Mouse (Mus musculus) hematopoietic stem cell, adult 5-6 weeks (primary cell): Measurements from ENCODE around the gene Fubp1. TPM values are rescaled to one million over a fixed set of nuclear protein-coding genes. Genes with fewer than 3 reads are reported as not detected.

Source experiments
- ATAC-seq, 2 experiments: fragments of 125-278 bp in 1 of 2; replicated peaks in 1 of 2; 2 replicates each; pipeline ENCODE4 v1.8.0; 2016 to 2017; ENCODE audit warnings: inconsistent platforms in 2 of 2, mild to moderate bottlenecking in 2 of 2, moderate number of reproducible peaks in 2 of 2, low read depth in 1 of 2, moderate TSS enrichment in 1 of 2; ENCODE audit not compliant: low FRiP score in 2 of 2, poor library complexity in 2 of 2, severe bottlenecking in 2 of 2, insufficient read depth in 1 of 2, low TSS enrichment in 1 of 2
- total RNA-seq: library from RNA; stranded (forward); fragments of 172-1452, 232-1000 nt; gene quantifications from 2 replicates; pipeline ENCODE4 v1.2.3, GENCODE M21; 2017

The Fubp1 gene
- total RNA-seq, 1 experiment from 2014 or later: 297 TPM

DNA sequence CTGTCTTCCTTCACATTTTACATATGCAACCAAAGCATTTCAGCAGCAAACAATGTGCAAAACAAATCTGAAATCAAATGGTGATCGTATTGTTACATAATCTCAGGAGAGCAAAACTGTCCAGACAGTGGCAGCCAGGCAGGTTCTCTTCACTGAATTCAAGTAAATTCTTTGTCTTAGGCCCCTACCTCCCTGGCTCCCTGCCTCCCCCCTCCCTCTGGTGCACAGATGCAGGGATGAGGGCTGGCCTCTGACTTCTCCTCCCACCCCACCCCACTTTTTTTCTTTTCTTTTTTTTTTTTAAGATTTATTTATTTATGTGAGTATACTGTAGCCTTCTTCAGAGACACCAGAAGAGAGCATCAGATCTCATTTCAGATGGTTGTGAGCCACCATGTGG, 50.1 kb downstream of the Fubp1 start:
- no peak for ATAC-seq

- ATAC-seq: peak in 1 of 2 experiments; percentile 27; a peak in 1 of 4 replicates
These were observed 51.2 kb downstream of the Fubp1 start for GRCm38 (mm10) chr3:152261436-152261835.

DNA sequence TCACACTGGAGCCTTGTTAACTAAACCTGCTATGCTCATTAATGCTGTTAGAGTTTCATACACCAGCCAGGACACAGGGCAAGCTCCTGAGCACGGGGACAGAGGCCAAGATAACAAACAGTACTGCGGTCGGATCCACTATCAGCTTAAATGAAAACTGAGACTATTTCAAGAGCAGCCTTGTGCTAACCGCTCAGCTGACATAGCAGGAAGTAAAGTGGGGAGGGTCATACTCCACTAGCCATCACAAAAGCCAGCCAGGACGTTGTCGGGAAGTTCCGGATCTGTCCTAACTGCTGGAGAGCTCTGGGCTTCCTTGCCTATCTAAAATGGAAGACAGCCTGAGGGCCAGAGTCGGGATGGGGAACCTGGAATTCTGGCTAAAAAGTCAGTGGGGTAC, 51.7 kb downstream of the Fubp1 start:
- peak in 1 of 2 experiments; percentile 35; a peak in 1 of 4 replicates for ATAC-seq

DNA sequence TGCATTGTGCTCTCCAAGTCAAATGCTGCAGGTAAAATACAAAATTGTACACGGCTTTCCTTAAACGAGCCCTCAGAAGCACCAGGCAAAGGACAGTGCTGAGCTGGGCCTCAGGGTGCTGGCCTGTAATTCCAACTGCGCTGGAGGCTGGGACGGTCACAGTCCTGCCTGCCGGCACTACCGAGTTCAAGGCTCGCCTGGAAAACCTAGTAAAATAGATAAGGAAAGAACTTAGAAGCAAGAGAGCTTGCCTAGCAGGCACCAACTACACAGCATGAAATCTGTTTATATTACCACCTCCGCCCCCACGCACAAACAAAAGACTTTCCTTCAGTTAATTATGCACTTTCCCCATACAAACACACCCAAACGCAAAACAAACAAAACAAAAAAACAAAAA, 54.2 kb downstream of the Fubp1 start:
- no peak for ATAC-seq

- no peak for ATAC-seq
These were observed 54.6 kb downstream of the Fubp1 start for GRCm38 (mm10) chr3:152264830-152265229.

GRCm38 (mm10) chr3:152265351-152266035, 55.3 kb downstream of the Fubp1 start:
- peak; percentile 46 to 51 for ATAC-seq

DNA sequence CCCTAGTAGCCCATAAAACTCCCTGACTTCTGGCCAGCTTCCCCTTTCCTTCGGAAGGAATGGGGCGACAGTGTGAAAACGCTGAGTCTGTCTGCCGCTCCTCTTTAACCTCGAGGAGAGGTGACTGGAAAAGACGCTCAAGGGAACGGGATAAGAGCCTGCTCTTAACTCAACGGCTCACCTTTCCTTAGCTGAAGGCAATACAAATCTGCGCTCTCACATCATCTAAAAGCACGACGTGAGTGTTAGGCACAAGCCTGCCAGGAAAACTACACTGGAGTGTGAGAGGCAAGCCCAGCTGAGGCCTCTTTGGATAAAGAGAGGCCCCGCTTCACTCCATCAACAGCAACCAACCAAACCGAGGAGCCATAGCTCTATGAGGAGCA, 55.8 kb downstream of the Fubp1 start, which contains the start of gene Nexn:
Nexn (minus strand) TSS at position 315 of the 386 bp plus-strand sequence.
- peak in 1 of 2 experiments; percentile 1; a peak in 1 of 4 replicates for ATAC-seq

GRCm38 (mm10) chr3:152268099-152268498, 57.9 kb downstream of the Fubp1 start:
- ATAC-seq: no peak

- no peak for ATAC-seq
These were observed 61.0 kb downstream of the Fubp1 start for GRCm38 (mm10) chr3:152271071-152271710.

- no peak for ATAC-seq
These were observed 61.7 kb downstream of the Fubp1 start for GRCm38 (mm10) chr3:152271876-152272275.

- no peak for ATAC-seq
These were observed 62.9 kb downstream of the Fubp1 start for GRCm38 (mm10) chr3:152272974-152273685.

DNA sequence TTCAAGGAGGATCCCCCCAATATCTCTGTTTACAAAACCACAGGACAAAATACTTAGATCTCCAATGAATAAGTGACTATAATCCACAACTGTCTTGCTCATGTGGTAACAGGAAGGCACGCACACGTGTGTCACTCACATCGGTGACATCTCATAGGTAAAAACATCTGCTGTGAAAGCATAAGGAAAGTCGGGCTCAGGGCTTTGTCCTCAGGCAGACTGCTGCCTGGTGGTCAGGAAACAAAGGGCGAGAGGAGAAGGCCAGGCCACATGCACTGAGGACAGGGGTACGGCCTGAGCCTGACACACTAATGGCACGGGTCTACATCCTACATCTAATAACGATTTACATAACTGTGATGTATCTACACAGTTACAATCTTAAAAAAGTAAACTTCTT, 64.8 kb downstream of the Fubp1 start:
- no peak for ATAC-seq

GRCm38 (mm10) chr3:152276935-152277334, 66.7 kb downstream of the Fubp1 start:
- ATAC-seq: no peak

GRCm38 (mm10) chr3:152277912-152278311, 67.7 kb downstream of the Fubp1 start:
- no peak for ATAC-seq

GRCm38 (mm10) chr3:152278431-152278830, 68.2 kb downstream of the Fubp1 start:
- ATAC-seq: no peak

GRCm38 (mm10) chr3:152282126-152282525, 71.9 kb downstream of the Fubp1 start:
- no peak for ATAC-seq

- ATAC-seq: no peak
These were observed 74.1 kb downstream of the Fubp1 start for GRCm38 (mm10) chr3:152284306-152284705.

GRCm38 (mm10) chr3:152284759-152285158, 74.5 kb downstream of the Fubp1 start:
- ATAC-seq: no peak
